Mouse (Mus musculus): ENCODE results near the gene Lgals3bp.

The Lgals3bp gene

GRCm38 (mm10) chr11:118362971-118363518 lies 38.8 kb downstream of the Lgals3bp start:
- DNase-seq (ENCODE audit: extremely low spot score), result peak; percentile 76

GRCm38 (mm10) chr11:118362501-118362900 lies 39.4 kb downstream of the Lgals3bp start:
- DNase-seq (ENCODE audit: extremely low spot score), result no peak

GRCm38 (mm10) chr11:118360907-118361341 lies 41.0 kb downstream of the Lgals3bp start:
- DNase-seq (ENCODE audit: extremely low spot score), result no peak

- DNase-seq (ENCODE audit: extremely low spot score), result no peak
Measured at GRCm38 (mm10) chr11:118360491-118360890, 41.4 kb downstream of the Lgals3bp start.

GRCm38 (mm10) chr11:118355640-118356039 lies 46.3 kb downstream of the Lgals3bp start, which contains the start of gene Timp2:
Gene Timp2, minus strand, starts transcription at chr11:118355740.
- no peak for DNase-seq (ENCODE audit: extremely low spot score)

- peak; percentile 85 for DNase-seq (ENCODE audit: extremely low spot score)
Measured at GRCm38 (mm10) chr11:118355205-118355604, 46.7 kb downstream of the Lgals3bp start.

- DNase-seq (ENCODE audit: extremely low spot score), result peak; percentile 39
Measured at GRCm38 (mm10) chr11:118354636-118355191, 47.2 kb downstream of the Lgals3bp start.

- DNase-seq (ENCODE audit: extremely low spot score), result no peak
Measured at GRCm38 (mm10) chr11:118349494-118349893, 52.4 kb downstream of the Lgals3bp start.

GRCm38 (mm10) chr11:118348877-118349276 lies 53.0 kb downstream of the Lgals3bp start:
- no peak for DNase-seq (ENCODE audit: extremely low spot score)

- no peak for DNase-seq (ENCODE audit: extremely low spot score)
Measured at GRCm38 (mm10) chr11:118348419-118348818, 53.5 kb downstream of the Lgals3bp start.

- DNase-seq (ENCODE audit: extremely low spot score), result no peak
Measured at GRCm38 (mm10) chr11:118347911-118348310, 54.0 kb downstream of the Lgals3bp start.

- no peak for DNase-seq (ENCODE audit: extremely low spot score)
Measured at GRCm38 (mm10) chr11:118347391-118347790, 54.5 kb downstream of the Lgals3bp start.

- no peak for DNase-seq (ENCODE audit: extremely low spot score)
Measured at GRCm38 (mm10) chr11:118346395-118347096, 55.3 kb downstream of the Lgals3bp start.

- DNase-seq (ENCODE audit: extremely low spot score), result no peak
Measured at GRCm38 (mm10) chr11:118345693-118346092, 56.2 kb downstream of the Lgals3bp start.

GRCm38 (mm10) chr11:118343629-118344028 lies 58.3 kb downstream of the Lgals3bp start:
- no peak for DNase-seq (ENCODE audit: extremely low spot score)
